Mouse (Mus musculus) ovary, postnatal 36 days (tissue): ENCODE data around the gene Tex14.
"Not testable (repeated sequence)": the region's sequence is repeated elsewhere in the genome, so short reads cannot be mapped to it uniquely, and the experiment has no call there.

Experiments used
- DNase-seq: peaks from one replicate; pipeline ENCODE4 v3.0.0; 2022; ENCODE audit warnings: low spot score, mixed read lengths

Gene Tex14

DNA sequence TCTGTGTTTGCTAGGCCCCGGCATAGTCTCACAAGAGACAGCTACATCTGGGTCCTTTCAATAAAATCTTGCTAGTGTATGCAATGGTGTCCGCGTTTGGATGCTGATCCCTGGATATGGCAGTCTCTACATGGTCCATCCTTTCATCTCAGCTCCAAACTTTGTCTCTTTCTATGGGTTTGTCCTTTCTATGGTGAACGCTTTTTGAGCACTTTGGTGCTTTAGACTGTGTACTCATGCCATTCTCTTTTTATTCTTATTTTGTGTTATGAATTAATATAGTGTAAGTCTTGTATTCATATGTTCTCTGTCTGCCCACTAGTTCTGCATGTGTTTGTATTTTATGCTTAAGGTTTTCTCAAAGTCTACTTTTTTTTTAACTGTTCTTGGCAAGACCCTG is 67.2 kb downstream of the Tex14 start:
- DNase-seq: not testable (repeated sequence)

DNA sequence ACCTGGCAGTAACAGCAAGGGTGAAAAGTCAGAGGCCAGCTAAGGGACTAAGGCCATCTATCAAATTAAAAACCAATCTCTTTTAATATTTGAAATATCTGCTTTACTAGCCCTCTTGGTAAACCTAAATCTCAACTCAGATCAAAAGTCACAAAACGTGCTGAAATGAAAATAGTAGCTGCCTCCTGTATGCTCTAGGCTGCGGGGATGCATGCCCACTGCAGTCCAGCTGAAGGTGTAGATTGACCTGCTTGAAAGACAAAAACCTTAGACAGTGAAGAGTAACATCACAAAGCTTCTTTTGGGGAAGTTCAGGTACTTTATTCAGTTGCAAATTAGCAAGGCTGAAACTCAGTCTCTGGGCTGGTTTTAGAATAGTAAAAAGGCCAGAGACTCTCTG is 74.3 kb downstream of the Tex14 start:
- DNase-seq: not testable (repeated sequence)

DNA sequence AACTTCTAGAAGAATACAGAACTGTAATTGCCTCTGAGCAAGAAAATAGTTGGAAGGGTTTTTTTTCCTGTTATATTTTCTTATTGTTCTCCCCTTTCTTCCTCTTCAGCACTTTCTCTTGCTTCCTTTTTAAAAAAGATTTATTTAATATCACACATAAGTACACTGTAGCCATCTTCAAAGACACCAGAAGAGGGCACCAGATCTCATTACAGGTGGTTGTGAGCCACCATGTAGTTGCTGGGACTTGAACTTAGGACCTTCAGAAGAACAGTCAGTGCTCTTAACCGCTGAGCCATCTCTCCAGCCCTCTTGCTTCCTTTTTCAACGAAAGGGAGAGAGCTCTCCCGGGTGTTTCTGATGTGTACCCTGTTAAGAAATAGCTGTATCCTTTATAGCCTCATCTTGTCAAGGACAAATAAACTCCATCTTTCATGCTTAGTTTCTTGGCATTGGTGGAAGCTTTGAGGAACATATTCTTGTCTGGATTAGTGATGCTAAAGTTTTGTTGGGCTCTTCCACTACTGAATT is 79.0 kb downstream of the Tex14 start:
- DNase-seq: no peak

GRCm38 (mm10) chr11:87488948-87489347 is 84.1 kb downstream of the Tex14 start:
- no peak for DNase-seq

DNA sequence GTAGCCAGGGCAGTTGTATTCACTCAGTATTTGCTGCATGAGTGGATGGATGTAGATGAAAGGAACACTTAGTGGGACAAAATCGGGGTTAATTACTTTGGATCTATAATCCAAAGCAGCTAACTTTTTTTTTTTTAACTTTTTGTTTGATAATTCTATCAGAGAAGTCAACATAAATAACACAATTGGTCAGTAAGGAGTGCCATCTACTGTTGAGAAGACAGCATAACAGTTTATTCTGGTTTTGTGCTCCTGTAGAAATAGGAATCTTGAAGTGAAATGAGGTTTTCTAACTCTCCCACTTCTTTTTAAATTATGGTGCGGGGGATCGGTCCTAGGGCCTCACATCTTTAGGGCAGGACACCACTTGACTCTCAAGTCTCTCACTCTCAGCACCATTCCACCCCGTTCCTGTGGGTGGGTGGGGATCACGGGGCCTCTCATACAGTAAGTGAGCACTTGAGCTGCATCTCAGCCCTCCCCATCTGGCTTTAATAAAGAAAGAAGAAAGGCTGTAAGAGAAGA is 99.9 kb downstream of the Tex14 start:
- DNase-seq: no peak

DNA sequence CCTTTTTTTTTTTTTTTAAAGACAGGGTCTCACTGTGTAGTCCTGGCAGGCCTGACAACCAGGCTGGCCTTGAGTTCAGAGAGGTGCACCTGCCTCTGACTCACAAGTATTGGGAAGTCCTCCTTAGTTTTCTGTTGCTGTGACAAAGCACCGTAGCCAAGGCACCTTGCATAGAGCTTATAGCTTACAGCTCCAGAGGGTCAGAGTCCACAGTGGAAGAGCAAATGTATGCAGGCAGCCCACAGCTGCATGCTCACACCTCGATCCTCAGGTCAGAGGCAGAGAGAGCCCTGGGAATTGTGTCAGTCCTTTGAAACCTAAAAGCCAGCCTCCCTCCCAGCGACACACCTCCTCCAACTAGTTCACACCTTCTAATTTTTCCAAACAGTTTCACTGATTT is 101.6 kb downstream of the Tex14 start:
- no peak for DNase-seq

DNA sequence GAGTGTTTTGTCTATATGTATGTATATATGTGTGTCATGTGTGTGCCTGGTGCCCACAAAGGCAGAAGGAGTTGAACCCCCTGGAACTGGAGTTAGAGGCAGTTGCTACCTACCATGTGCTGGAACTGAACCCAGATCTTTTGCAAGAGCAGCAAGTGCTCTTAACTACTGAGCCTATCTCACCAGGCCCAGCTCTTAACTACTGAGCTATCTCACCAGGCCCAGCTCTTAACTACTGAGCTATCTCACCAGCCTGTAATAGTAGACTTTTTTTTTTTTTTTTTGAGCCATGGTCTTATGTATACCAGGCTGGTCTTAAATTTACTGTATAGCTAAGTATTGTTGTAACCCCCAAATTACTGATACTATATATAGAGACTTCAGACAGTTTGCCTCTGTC is 102.2 kb downstream of the Tex14 start:
- DNase-seq: no peak

DNA sequence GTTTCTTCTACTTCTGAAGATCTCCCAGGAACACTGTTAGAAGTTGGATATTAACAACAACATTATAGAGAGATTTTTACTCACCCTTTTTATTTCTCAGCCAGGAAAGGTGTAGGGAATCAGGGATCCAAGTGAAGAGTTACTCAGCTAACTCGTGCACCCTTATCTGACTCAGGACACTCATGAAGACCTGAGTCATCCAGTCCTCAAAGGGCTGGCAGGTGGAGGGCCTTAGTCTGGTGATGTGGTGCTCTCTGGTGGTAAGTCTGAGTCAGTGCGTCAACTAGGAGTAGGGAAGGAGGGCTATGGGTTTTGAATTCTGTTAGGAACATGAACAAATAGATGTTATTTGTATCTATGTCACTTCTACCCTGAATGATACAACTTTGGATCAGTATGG is 114.4 kb downstream of the Tex14 start:
- DNase-seq: no peak

GRCm38 (mm10) chr11:87523466-87523865 is 118.6 kb downstream of the Tex14 start:
- DNase-seq: no peak

- no peak for DNase-seq
Observed at GRCm38 (mm10) chr11:87523967-87524366, 119.1 kb downstream of the Tex14 start.

GRCm38 (mm10) chr11:87524780-87525179 is 119.9 kb downstream of the Tex14 start:
- no peak for DNase-seq

GRCm38 (mm10) chr11:87527364-87527763 is 122.5 kb downstream of the Tex14 start:
- DNase-seq: no peak

DNA sequence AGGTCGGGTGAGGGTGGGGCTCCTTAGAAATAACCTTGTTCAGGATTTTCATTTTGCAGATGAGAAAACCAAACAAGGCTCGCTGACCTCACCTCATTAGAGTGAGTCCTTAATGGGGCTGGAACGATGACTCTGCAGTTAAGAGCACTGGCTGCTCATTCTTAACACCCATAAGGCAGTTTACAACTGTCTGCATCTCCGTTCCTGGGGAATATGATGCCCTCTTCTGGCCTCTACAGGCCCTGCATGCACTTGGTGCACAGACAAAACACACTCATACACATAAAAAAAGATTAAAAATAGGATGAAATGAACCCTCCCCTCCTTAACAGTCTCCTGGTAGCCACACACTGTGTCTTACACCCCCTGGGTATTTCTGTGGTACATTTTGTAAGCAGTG is 123.1 kb downstream of the Tex14 start:
- no peak for DNase-seq

- no peak for DNase-seq
Observed at GRCm38 (mm10) chr11:87531695-87532094, 126.8 kb downstream of the Tex14 start.

- no peak for DNase-seq
Observed at GRCm38 (mm10) chr11:87542285-87542684, 137.4 kb downstream of the Tex14 start.

GRCm38 (mm10) chr11:87542906-87543305 is 138.0 kb downstream of the Tex14 start:
- peak; percentile 15 for DNase-seq

DNA sequence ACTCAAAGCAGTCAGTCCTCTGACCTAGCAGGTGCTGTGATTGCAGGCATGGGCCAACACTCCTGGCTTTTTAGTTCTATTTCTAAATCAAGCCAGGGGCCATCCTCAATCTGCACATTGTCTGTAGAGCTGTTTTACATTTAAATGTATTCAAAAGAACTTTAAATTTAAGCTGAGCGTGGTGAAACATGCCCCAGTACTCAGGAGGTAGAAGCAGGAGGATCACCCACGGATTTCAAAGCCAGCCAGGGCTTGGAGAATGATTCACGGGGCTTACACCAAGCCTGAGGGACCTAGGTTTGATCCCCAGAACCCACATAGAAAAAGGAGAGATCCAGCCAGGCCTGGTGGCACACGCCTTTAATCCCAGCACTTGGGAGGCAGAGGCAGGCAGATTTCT is 148.5 kb downstream of the Tex14 start:
- no peak for DNase-seq

GRCm38 (mm10) chr11:87554386-87554785 is 149.5 kb downstream of the Tex14 start:
- no peak for DNase-seq

- no peak for DNase-seq
Observed at GRCm38 (mm10) chr11:87555106-87555703, 150.3 kb downstream of the Tex14 start.

DNA sequence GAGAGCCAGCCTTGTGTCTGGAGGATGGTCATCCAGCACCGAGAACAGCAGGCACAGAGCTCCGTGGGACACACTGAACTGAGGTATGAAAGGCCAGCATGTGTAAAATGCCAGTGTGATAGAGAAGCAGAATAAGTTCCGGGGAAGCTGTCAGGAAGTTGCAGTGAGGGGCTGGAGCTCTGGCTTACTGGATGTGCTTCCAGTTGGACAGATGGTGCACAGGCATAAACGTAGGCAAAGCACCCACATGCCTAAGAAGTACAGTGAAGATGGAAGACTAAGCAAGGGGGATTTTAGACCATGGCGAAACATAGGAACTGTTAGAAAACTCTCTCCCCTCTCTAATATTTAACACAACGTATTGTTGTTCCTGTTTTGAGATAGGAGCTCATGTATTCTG is 156.3 kb downstream of the Tex14 start:
- DNase-seq: no peak

GRCm38 (mm10) chr11:87566501-87566900 is 161.6 kb downstream of the Tex14 start, which contains the start of gene Gm11492:
TSS of gene Gm11492 (plus strand) at chr11:87566653.
- DNase-seq: no peak

DNA sequence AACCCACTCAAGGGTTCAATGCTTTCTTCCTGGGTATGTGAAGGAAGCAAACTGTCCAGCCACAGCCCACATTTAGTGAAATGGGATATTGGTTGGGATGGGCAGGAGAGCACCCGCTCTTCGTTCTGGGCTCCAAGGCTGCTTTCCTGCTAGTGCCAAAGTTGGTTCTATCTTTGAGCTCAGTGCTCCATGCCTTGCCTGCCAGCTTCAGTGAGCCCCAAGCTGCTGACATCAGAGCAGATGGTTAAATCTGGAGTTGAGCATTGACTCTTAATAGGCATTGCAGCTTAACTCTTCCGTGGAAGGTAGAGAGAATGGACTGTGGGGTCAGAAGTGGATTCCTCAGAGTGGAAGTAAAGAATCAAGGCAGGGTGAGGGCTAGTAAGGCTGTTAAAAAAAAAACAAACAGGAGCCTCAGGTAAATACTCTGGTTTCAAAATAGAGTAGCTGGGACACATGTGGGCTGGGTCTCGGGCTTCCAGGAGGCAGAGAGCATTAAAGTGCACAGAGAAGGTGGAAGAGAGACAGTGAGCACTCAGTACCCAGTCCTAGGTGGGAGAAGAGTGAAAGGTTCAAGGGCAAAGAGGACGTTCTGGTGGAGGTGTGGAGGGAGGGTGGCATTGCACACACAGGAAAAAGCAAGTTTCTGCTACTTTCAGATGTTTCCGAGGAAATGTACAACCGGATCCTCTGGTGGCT is 163.5 kb downstream of the Tex14 start, which contains the start of gene Sept4:
Sept4 (plus strand) TSS at position 649 of the 699 bp plus-strand sequence.
- no peak for DNase-seq

DNA sequence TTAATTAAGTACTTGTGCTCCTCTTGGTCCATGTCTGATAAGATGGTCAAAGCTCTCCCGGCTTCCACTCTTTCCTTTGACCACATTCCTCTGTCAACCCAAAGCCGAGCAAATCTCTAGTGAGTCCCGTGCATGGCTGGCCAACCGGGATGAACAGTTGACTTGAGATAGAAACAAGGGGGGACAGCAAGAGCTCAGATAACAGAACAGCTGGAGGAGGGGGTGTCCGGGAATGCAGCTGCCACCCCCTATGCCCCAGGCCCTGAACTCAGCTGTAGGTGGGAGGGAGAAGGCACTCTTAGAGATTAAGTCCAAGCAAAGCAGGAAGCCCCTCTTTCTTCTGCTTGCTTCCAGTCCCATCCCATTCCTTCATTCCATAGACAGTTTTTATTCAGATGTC is 165.9 kb downstream of the Tex14 start:
- DNase-seq: no peak
